Mouse (Mus musculus) erythroid progenitor cell, adult 5-6 weeks (primary cell): ENCODE data around the gene Dtx2. TPM values are rescaled to one million over a fixed set of nuclear protein-coding genes. Genes with fewer than 3 reads are reported as not detected.
"Not testable (repeated sequence)": the region's sequence is repeated elsewhere in the genome, so short reads cannot be mapped to it uniquely, and the experiment has no call there.

Experiments
- ATAC-seq: replicated peaks from 2 replicates; pipeline ENCODE4 v1.8.0; 2016; ENCODE audit warnings: moderate number of reproducible peaks, mild to moderate bottlenecking, moderate TSS enrichment, inconsistent platforms; ENCODE audit not compliant: poor library complexity, low FRiP score, severe bottlenecking
- total RNA-seq, 2 experiments: library from RNA; stranded (forward) in 1 of 2; stranded (reverse) in 1 of 2; fragments of 150-400 nt in 1 of 2; fragments of 186-747, 209-891 nt in 1 of 2; gene quantifications; 2 replicates each; pipeline versions ENCODE4 v1.2.3 to v1.2.4; 2015 to 2017; ENCODE audit warnings: low replicate concordance in 2 of 2

Dtx2 gene
- total RNA-seq, 2 experiments from 2014 or later = 2.3 to 3.8 TPM

- ATAC-seq = no peak
Observed at GRCm38 (mm10) chr5:136017262-136017661, 22.7 kb downstream of the Dtx2 start.

DNA sequence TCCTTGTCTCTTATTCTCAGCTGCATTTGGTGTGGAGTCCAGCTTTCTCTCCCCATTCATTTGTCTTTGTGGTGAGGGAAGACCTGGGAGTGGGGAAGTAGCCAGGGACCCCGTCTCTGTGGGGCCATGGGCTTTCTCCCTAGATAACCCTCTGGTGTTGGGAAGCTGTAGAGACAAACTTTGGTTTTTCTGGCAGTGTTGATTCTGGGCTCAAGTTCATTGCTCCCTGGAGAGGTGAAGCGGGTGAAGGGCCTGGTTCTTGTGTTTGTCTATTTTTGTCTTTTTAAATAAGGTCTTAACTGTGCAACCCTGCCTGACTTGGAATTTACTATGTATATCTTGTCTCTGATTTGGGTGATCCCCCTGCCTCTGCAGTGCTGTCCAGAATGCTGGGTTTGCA lies 24.1 kb downstream of the Dtx2 start:
- no peak for ATAC-seq

GRCm38 (mm10) chr5:136019907-136020306 lies 25.3 kb downstream of the Dtx2 start:
- ATAC-seq = no peak

DNA sequence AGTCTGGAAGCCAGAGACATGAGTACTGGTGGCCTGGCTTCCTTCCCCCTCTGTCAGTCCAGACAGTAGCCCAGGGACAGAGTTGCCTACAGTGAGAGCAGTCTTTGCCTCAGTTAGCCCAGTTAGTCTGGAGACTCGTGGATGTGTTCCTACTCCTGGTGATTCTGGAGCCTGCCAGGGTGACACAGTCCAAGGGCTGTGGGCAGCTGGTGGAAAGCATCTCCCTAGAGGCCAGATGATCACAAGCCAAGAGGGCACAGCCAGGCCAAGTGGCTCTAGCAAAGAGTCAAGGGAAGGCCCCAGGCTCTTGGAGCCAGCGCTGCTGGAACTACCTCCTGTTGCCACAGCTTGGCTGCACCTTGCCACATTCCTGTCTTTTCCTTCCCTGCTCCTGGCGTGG lies 31.1 kb downstream of the Dtx2 start:
- ATAC-seq = no peak

DNA sequence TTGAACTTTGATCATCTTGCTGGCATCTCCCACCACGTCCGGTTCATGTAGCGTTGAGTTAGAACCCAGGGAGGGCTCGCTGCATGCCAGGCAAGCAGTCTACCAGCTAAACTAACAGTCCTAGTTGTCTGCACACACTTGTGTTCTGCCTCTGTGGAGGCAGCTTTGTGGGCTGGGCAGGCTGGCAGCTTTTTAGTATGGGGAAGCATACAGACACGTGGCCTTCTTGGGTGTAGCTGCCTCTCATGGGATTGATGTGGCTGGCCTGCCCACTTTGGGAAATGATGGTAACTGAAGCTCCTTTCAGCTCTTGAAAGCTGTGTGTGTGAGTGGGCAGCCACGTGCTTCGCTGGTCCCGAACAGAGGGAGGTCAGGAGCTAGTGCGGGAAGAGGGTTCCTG lies 32.3 kb downstream of the Dtx2 start:
- no peak for ATAC-seq

DNA sequence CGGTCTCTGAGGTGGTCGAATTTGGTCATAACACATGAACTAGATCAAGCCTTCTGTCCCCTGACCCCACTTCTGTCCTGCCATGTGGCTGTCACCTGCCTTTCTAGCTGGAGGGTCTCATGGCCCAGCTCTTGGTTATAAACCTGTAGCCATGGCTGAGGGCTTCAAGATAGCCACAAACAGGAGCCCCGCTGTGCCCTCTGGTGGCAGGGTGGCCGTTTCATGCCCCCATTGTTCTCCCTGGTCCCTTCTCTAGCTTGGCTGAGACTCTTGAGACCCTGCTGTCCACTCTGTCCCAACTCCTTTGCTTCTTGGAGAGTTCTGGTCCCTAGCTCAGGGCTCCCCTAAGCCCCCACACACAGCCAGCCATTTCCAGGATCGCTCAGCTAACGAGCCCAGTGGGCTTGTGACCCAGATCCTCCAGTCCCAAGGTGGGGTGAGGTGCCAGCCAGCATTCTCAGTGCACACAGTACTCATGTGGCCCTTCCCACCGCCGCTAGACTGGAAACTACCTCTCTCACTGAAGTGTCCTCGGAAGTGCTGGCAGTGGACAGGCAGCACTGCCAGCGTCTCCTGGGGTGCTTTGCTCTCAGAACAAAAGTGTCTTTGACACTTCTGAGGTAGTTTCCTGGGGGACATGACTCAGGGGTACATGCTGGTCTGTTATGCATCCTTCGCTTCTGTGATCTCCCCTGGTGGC lies 33.2 kb downstream of the Dtx2 start:
- ATAC-seq = no peak

DNA sequence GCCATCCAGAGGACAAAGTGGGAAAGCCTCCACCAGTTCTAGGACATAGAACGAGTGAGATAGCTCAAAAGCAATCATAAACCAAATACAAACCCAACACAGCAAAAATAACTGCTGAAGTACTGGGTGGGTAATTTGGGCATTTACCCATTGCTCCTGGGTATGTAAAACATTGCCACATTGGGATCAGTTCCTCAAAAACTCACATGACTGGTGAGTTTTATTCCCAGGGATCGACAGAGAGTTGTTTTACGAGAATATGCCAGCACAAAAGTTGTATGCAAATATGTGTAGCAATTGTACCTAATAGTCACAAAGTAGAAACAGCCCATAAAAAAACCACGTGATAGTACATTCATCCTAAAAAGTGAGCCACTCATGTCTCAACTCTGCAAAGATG lies 40.3 kb downstream of the Dtx2 start:
- no peak for ATAC-seq

GRCm38 (mm10) chr5:136035285-136035684 lies 40.7 kb downstream of the Dtx2 start:
- no peak for ATAC-seq

DNA sequence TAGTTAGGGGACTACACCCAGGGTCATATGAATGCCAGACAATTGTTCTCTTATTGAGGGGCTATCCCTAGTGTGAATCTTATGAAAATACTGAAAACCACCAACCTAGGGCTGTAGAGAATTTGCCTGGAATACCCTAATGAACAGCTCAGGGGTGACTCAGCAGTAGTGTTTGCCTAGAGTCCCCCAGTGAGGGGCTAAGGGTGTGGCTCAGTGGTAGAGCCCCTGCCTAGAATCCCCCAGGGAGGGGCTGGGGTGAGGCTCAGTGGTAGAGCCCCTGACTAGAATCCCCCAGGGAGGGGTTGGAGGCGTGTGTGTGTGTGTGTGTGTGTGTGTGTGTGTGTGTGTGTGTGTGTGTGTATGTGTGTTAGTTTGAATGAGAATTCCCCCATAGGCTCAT lies 42.1 kb downstream of the Dtx2 start:
- ATAC-seq = no peak

- no peak for ATAC-seq
Observed at GRCm38 (mm10) chr5:136038258-136039214, 43.9 kb downstream of the Dtx2 start, which contains the start of gene Upk3b. TSS of gene Upk3b (plus strand) at chr5:136038496.

- ATAC-seq = no peak
Observed at GRCm38 (mm10) chr5:136040210-136040609, 45.6 kb downstream of the Dtx2 start.

DNA sequence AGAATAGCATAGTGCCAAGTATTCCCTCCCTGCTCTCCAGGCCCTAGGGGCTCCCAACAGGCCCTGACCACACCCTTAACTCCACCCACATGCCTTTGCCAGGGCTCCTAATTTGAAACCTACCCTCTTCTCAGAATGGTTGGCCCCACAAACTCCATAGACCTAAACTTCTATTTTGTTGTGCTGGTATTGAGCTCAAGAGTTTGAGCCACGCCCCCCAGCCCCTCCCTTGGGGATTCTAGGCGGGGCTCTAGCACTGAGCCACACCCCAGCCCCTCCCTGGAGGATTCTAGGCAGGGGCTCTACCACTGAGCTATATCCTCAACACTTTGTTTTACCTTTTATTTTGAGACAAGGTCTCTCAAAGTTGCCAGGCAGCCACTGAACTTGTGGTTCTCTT lies 46.7 kb downstream of the Dtx2 start:
- no peak for ATAC-seq

GRCm38 (mm10) chr5:136041666-136042065 lies 47.1 kb downstream of the Dtx2 start:
- ATAC-seq = no peak

- ATAC-seq = no peak
Observed at GRCm38 (mm10) chr5:136044865-136045264, 50.3 kb downstream of the Dtx2 start.

DNA sequence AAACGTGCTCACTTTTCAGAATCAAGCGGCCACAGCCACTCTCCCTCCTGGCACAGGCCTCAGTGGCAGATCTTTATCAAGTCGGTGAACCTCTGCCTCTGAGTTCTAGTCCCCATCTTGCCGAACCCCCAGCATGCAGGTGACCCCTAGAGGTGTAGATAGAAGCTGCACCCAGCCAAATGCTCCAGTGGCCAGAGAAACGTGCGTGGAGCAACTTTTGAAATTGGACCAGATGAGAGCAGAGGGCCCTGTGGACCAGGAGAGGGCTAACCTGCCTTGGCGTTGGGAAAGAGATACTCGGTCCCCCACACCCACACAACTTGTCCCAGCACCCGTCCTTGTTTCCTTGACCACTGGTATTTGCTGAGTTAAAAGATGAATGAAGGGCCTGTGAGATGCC lies 50.8 kb downstream of the Dtx2 start:
- no peak for ATAC-seq

GRCm38 (mm10) chr5:136045987-136046386 lies 51.4 kb downstream of the Dtx2 start:
- ATAC-seq = peak; percentile 52; the same call in 1 of the 2 replicates

- ATAC-seq = not testable (repeated sequence)
Observed at GRCm38 (mm10) chr5:136048541-136048940, 53.9 kb downstream of the Dtx2 start.

GRCm38 (mm10) chr5:136049926-136050325 lies 55.3 kb downstream of the Dtx2 start:
- ATAC-seq = no peak

- no peak for ATAC-seq
Observed at GRCm38 (mm10) chr5:136051231-136052085, 56.9 kb downstream of the Dtx2 start.
